Mouse (Mus musculus): Measurements from ENCODE around the gene Arhgef1. TPM values are rescaled to one million over a fixed set of nuclear protein-coding genes. Genes with fewer than 3 reads are reported as not detected.

Arhgef1 gene
- polyA plus RNA-seq, 1 experiment from 2014 or later: 122 TPM

DNA sequence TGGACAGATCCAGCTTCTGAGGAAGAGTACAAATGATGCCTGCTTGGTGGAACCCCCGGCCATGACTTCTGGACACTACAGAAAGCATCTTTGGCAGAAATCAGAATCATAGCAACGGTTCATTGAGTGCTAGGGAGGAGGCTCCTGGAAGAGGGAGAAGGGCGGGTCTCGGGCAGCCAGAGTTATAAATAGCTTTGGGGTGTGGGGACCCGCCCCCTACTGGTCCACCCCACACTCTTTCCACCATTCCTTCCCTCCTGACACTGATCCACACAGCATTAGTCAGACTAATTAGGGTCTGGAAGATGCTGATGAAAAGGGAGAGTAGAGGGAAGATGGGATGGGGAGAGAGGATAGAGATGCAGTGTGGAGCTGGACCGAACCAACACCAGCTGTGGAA lies 3.8 kb downstream of the Arhgef1 start:
- Histone ChIP-seq H3K4me1 (peaks cover 48% of the 10 kb centered on the region), H3K4me3 (no peak overlapping the region; the same call in 1 of the 2 replicates)
- 31% methylated on average over 6 of the region's 6 CpGs for WGBS

DNA sequence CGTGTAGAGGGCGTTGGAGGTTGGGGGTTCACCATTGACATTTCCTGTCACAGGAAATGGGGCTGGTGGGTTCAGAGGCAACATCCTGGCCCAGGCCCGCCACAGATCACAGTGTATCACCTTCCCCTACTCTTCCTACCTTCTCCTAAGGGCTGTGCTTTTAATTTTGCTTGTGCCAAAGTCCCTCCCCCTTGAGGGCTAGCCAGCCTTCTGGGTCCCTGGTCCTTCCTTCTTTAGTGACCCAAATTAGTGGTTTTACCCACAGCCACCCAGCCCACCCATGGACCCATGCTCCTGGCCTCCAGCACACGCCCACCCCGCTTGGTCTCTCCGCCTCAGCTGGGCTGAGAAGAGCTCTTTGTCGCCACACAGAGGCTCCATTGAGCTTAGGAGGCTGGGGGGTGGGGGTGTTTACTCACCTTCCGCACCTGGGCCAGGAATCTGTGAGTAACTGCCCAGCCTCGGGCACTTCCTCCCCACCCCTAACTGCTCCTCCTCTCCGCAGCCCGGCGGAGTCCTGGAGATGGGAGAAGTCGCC lies 4.6 kb downstream of the Arhgef1 start:
- Histone ChIP-seq H3K4me2 (peak overlapping the region; percentile 37), H3K4me3 (no peak overlapping the region), H3K9ac (peak overlapping the region; percentile 85), H3K27me3 (no peaks in the 10 kb centered on the region), H3K27ac (peak overlapping the region; percentile 62), H3K9me3 (no peaks in the 10 kb centered on the region), H3K4me1 (peaks cover 44% of the 10 kb centered on the region), H3K36me3 (peaks cover 42% of the 10 kb centered on the region)
- ATAC-seq (ENCODE audit: insufficient number of reproducible peaks, insufficient read depth, low FRiP score, low TSS enrichment, low read depth): 0 out of 2 replicates have a peak, but pooled peaks have one; percentile 26
- 11% methylated on average over 13 of the region's 13 CpGs for WGBS

More for the DNA sequence above, 3.8 kb downstream of the Arhgef1 start:
- Histone ChIP-seq H3K9me3 (no peaks in the 10 kb centered on the region), H3K4me2 (peak overlapping the region; percentile 37), H3K27ac (peak overlapping the region; percentile 62), H3K9ac (peak overlapping the region; percentile 85), H3K36me3 (peaks cover 35% of the 10 kb centered on the region), H3K27me3 (no peaks in the 10 kb centered on the region)
- ATAC-seq (ENCODE audit: insufficient number of reproducible peaks, insufficient read depth, low FRiP score, low TSS enrichment, low read depth): no peak

- no peak overlapping the region for H3K27ac ChIP-seq
- H3K4me2 ChIP-seq: no peak overlapping the region
- H3K36me3 ChIP-seq: peaks cover 68% of the 10 kb centered on the region
- ATAC-seq (ENCODE audit: insufficient number of reproducible peaks, insufficient read depth, low FRiP score, low TSS enrichment, low read depth): no peak
- peaks cover 6% of the 10 kb centered on the region for H3K4me1 ChIP-seq
- 92% methylated on average over 14 of the region's 14 CpGs for WGBS
- no peak overlapping the region for H3K4me3 ChIP-seq
- H3K9ac ChIP-seq: no peak overlapping the region
- H3K27me3 ChIP-seq: no peaks in the 10 kb centered on the region
- H3K9me3 ChIP-seq: no peaks in the 10 kb centered on the region
Measured at GRCm38 (mm10) chr7:24912480-24912879, 9.8 kb downstream of the Arhgef1 start.

DNA sequence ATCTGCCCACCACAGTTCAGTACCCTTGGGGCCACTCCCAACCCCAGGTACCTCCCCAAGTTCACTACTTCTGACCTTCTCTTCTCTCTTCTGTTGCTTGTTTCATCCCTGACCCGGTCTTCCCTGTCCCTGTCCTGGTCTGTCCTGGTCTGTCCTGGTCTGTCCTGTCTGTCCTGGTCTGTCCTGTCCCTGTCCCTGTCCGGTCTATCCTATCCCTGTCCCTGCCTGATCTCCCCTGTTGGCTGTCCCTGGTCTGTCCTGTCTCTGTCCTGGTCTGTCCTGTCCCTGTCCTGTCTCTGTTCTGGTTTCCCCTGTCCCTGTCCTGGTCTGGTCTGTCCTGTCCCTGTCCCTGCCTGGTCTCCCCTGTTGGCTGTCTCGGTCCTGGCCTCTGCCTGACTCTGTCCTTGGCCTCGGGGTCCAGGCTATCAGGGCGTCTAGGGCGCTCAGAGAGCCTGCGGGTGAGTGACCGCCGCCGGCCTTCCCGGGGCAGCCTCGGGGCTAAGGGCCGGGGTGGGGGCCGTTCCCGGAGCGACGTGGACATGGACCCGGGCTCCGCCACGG lies 16.1 kb downstream of the Arhgef1 start:
- H3K27ac ChIP-seq: no peak overlapping the region
- H3K4me2 ChIP-seq: no peak overlapping the region
- H3K9ac ChIP-seq: no peak overlapping the region
- H3K36me3 ChIP-seq: peaks cover 73% of the 10 kb centered on the region
- H3K4me1 ChIP-seq: no peaks in the 10 kb centered on the region
- no peaks in the 10 kb centered on the region for H3K9me3 ChIP-seq
- no peaks in the 10 kb centered on the region for H3K27me3 ChIP-seq
- no peak overlapping the region for H3K4me3 ChIP-seq
- peak; percentile 62; the same call in 1 of the 2 replicates for ATAC-seq (ENCODE audit: insufficient number of reproducible peaks, insufficient read depth, low FRiP score, low TSS enrichment, low read depth)
- 89% methylated on average over 20 of the region's 20 CpGs for WGBS

- no peak overlapping the region for H3K27ac ChIP-seq
- no peaks in the 10 kb centered on the region for H3K9me3 ChIP-seq
- H3K9ac ChIP-seq: no peak overlapping the region
- H3K27me3 ChIP-seq: no peaks in the 10 kb centered on the region
- H3K36me3 ChIP-seq: peaks cover 82% of the 10 kb centered on the region
- no peak for ATAC-seq (ENCODE audit: insufficient number of reproducible peaks, insufficient read depth, low FRiP score, low TSS enrichment, low read depth)
- WGBS: 86% methylated on average over 9 of the region's 9 CpGs
- H3K4me1 ChIP-seq: no peaks in the 10 kb centered on the region
- no peak overlapping the region for H3K4me2 ChIP-seq
- no peak overlapping the region for H3K4me3 ChIP-seq
Measured at GRCm38 (mm10) chr7:24919728-24920127, 17.0 kb downstream of the Arhgef1 start.

GRCm38 (mm10) chr7:24930475-24930874 lies 27.8 kb downstream of the Arhgef1 start:
- 49% methylated on average over 6 of the region's 6 CpGs for WGBS
- ATAC-seq (ENCODE audit: insufficient number of reproducible peaks, insufficient read depth, low FRiP score, low TSS enrichment, low read depth): no peak

DNA sequence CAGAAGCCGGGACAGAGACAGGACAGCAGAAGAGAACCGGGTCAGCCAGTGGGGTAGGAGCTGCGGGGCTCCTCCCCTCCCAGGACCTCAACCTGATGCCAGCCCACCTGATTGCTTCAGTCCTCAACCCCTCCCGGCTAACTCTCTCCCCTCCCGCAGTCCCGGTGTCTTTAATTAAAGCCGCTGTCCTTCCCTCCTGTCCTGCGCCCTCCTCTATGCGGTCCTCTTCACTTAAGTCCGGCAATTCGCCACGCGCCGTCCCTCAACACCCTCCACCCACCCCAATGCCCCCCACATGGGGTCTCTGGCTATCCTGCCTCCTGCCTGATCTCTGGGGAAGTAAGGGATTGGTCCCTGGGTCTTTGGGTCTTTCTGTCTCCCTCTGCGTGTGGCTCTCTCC lies 28.9 kb downstream of the Arhgef1 start:
- Histone ChIP-seq H3K27ac (no peak overlapping the region), H3K4me3 (no peak overlapping the region), H3K4me1 (peaks cover 22% of the 10 kb centered on the region), H3K36me3 (peaks cover 9% of the 10 kb centered on the region), H3K9me3 (no peaks in the 10 kb centered on the region), H3K9ac (no peak overlapping the region), H3K27me3 (peaks cover 91% of the 10 kb centered on the region), H3K4me2 (no peak overlapping the region)
- no peak for ATAC-seq (ENCODE audit: insufficient number of reproducible peaks, insufficient read depth, low FRiP score, low TSS enrichment, low read depth)
- WGBS: 1% methylated on average over 15 of the region's 15 CpGs

More at GRCm38 (mm10) chr7:24930475-24930874, 27.8 kb downstream of the Arhgef1 start:
- Histone ChIP-seq H3K9ac (no peak overlapping the region), H3K9me3 (no peaks in the 10 kb centered on the region), H3K4me1 (peaks cover 22% of the 10 kb centered on the region), H3K27me3 (peaks cover 79% of the 10 kb centered on the region), H3K4me3 (no peak overlapping the region), H3K4me2 (no peak overlapping the region), H3K27ac (no peak overlapping the region), H3K36me3 (peaks cover 20% of the 10 kb centered on the region)

DNA sequence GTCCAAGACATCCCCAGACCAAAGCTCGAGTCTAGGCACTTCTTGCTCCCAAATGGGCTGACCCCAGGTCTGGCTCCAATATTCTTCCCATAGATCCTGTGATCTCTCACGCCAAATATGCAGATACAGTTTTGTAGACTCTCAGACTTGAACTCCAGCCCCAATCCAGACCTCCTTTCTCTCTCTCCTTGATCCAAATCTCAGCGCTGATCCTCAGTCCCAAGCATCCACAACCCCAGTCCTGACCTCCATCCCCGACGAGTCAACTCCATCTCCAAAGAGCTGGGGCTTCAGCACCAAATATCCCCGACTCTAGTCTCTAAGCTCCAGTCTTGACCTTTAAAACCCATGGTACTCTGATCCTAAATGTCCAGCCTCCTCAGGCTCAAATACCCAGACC lies 40.9 kb downstream of the Arhgef1 start:
- Histone ChIP-seq H3K27me3 (peaks cover 100% of the 10 kb centered on the region), H3K4me2 (peak overlapping the region; percentile 76; the same call in 1 of the 2 replicates), H3K4me1 (peaks cover 9% of the 10 kb centered on the region), H3K36me3 (no peaks in the 10 kb centered on the region), H3K4me3 (peak overlapping the region; percentile 45; the same call in 1 of the 2 replicates), H3K9me3 (no peaks in the 10 kb centered on the region), H3K9ac (no peak overlapping the region), H3K27ac (no peak overlapping the region)
- ATAC-seq (ENCODE audit: insufficient number of reproducible peaks, insufficient read depth, low FRiP score, low TSS enrichment, low read depth): no peak
- 5% methylated on average over 6 of the region's 6 CpGs for WGBS

DNA sequence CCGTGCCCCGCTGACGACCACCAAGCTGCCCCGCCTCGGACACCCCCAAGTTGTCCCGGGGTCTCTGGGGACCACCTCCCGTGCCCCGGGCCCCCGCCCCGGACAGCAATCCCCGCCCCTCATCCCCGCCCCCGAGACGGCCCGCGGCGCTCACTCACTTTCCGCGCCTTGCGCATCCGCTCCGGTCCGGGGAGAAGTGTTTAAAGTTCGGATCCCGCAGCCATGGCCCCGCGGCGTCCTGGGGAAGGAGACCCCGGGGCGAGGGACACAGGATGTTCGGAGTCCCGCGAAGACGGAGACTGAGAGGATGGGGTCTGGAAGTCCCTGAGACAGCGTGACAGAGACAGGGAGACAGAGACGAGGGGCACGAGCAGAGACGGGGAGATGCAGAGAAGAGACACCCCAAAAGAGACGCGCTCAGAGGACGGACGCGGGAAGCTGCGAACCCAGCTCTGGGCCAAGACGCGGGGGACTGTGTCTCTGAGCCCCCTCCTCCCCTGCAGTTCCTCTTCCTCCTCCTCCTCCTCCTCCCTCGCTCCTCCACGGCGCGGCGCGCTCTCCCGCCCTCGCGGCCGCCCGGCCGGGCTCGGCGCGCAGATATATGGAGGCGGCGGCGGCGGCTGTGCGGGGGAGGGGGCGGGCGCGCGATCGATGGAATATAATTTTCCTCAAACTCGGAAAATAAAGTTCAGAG lies 41.7 kb downstream of the Arhgef1 start, which contains the start of gene Gm4881:
Gene Gm4881 (minus strand): TSS at position 238 of the 694 bp plus-strand sequence.
- Histone ChIP-seq H3K9me3 (no peaks in the 10 kb centered on the region), H3K4me3 (peak within 1 kb of the TSS; percentile 45), H3K9ac (peak within 1 kb of the TSS; percentile 61), H3K36me3 (no peaks in the 10 kb centered on the region), H3K27me3 (peaks cover 100% of the 10 kb centered on the region), H3K4me2 (peak within 1 kb of the TSS; percentile 76), H3K27ac (no peak within 1 kb of the TSS), H3K4me1 (peaks cover 11% of the 10 kb centered on the region)
- WGBS: under 1% methylated on average over 68 of the region's 72 CpGs
- no peak for ATAC-seq (ENCODE audit: insufficient number of reproducible peaks, insufficient read depth, low FRiP score, low TSS enrichment, low read depth)

- no peak for ATAC-seq (ENCODE audit: insufficient number of reproducible peaks, insufficient read depth, low FRiP score, low TSS enrichment, low read depth)
- no peaks in the 10 kb centered on the region for H3K36me3 ChIP-seq
- H3K9me3 ChIP-seq: no peaks in the 10 kb centered on the region
- H3K9ac ChIP-seq: no peak overlapping the region
- H3K4me2 ChIP-seq: no peak overlapping the region
- H3K27me3 ChIP-seq: peaks cover 100% of the 10 kb centered on the region
- 3% methylated on average over 7 of the region's 7 CpGs for WGBS
- peaks cover 11% of the 10 kb centered on the region for H3K4me1 ChIP-seq
- H3K4me3 ChIP-seq: no peak overlapping the region
- no peak overlapping the region for H3K27ac ChIP-seq
Measured at GRCm38 (mm10) chr7:24947316-24948048, 44.8 kb downstream of the Arhgef1 start.

DNA sequence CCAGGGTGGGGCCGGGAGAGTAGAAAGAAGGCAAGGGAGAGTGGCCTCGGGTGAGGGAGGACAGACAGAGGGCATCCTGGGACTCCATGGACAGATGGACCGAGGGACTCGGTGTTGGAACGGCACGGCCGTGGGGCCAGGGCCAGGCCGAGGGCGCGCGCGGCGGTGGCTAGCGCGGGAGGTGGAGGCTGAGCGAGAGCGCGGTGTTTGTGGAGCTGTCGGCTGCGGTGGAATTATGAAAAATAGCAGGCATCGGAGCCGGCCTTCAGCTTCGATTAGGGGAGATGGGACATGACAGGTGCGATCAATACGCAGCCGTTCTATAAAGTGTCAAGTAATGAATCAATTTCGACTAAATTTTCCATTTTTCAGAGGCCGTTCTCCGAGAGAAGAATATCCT lies 46.1 kb downstream of the Arhgef1 start:
- Histone ChIP-seq H3K27ac (no peak overlapping the region), H3K36me3 (no peaks in the 10 kb centered on the region), H3K4me3 (no peak overlapping the region), H3K27me3 (peaks cover 100% of the 10 kb centered on the region), H3K9ac (peak overlapping the region; percentile 36; the same call in 1 of the 2 replicates), H3K9me3 (no peaks in the 10 kb centered on the region), H3K4me1 (peaks cover 8% of the 10 kb centered on the region; the same call in 1 of the 2 replicates), H3K4me2 (no peak overlapping the region)
- ATAC-seq (ENCODE audit: insufficient number of reproducible peaks, insufficient read depth, low FRiP score, low TSS enrichment, low read depth): no peak
- WGBS: 2% methylated on average over 28 of the region's 29 CpGs

Measured in embryonic facial prominence, embryonic 13.5 days (tissue).